ENCODE assay signal across 23 mouse cellular contexts in the genomic region with DNA sequence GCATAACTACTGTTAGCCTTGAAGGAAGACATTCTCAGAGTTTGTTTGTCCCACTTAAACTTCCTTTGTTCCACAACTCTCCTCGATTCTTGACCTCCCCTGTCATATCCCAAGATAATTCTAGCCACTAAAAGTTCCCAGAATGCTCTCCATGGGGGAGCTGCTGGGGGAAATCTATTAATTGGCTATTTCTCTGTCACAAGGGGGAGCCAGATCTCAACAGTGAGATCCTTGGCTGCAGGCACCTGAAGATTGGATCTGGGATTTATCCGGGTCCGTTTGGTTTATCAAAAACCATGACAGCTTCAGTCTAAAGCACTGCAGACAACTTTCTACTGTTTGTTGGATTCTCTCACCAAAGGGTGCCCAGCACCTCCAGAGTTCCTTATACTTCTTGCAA. TPM values are rescaled to one million over a fixed set of nuclear protein-coding genes. Genes with fewer than 3 reads are reported as not detected.
A peak's percentile ranks its signal among the peaks of the same experiment; 100 is the strongest.
DNase-seq lines count a peak whose midpoint lies in the region; ATAC-seq lines count a peak whose summit lies in the region.
"Had no signal": no experiment of that assay in that cellular context is flagged by ENCODE, and none has a peak within 500 bp of the region (broad histone marks: within the 10 kb centered on the region; RNA-seq: fewer than 3 reads in every experiment).

No protein-coding gene starts in this region.

- DNase-seq in kidney, adult 9 months = peak; percentile 2
- no peak for DNase-seq in kidney, adult 11 months
- DNase-seq in 3T3-L1 (ENCODE audit: low read depth, low spot score) (peak; percentile 56), A20 (ENCODE audit: low read depth, low spot score) (peak; percentile 7), R1 (ENCODE audit: low read depth, low spot score) (peak; percentile 54)
- DNase-seq: adrenal gland, adult 8-10 months; cerebellum, adult 18-20 months; lung, adult 2 months; midbrain, embryonic 14.5 days; thymus, postnatal 36 days had no signal

- ATAC-seq in inflammation-experienced regulatory T-cells, adult 6 months = no peak
- ATAC-seq in megakaryocyte-erythroid progenitor cell, adult 5-6 weeks (replicated peaks; ENCODE audit: low FRiP score, low TSS enrichment, poor library complexity, severe bottlenecking) = no peak
- ATAC-seq: forebrain, embryonic 15.5 days; intestine, postnatal 0 days had no signal

RNA-seq across cellular contexts. Expression of gene 4932415D10Rik, which starts 3.8 kb away (rescaled TPM):
- not detected for polyA plus RNA-seq in inflammation-experienced regulatory T-cells, adult 6 months (2017; shearing (Covaris generic))
- not detected in 2 replicates for total RNA-seq in megakaryocyte-erythroid progenitor cell, adult 5-6 weeks (2014; fragmentation: Nextera tagmentation)
- total RNA-seq in megakaryocyte-erythroid progenitor cell, adult 5-6 weeks (2017) = not detected in 2 replicates
- total RNA-seq: adrenal gland, adult 8-10 months; common myeloid progenitor, adult 5-6 weeks; megakaryocyte progenitor cell, adult 5-6 weeks had no signal
- polyA plus RNA-seq: embryonic facial prominence, embryonic 12.5 days; forebrain, embryonic 15.5 days; heart, postnatal 0 days; hindbrain, embryonic 12.5 days; intestine, postnatal 0 days; limb, embryonic 10.5 days; liver, embryonic 11.5 days; lung, adult 2 months; midbrain, embryonic 14.5 days; spleen, adult 2 months; stomach, embryonic 15.5 days had no signal

RNA-seq across cellular contexts. Expression of gene Gm4924, which starts 33.9 kb away (rescaled TPM):
- polyA plus RNA-seq in inflammation-experienced regulatory T-cells, adult 6 months (2017; shearing (Covaris generic)) = 10 to 100 TPM in 2 of 3 experiments, 1 to 10 TPM in 1; 7.5 to 14.8 (median 12.7) TPM
- total RNA-seq in megakaryocyte-erythroid progenitor cell, adult 5-6 weeks (2014; fragmentation: Nextera tagmentation) = 4.5 and 12.8 TPM in 2 replicates
- 2.3 and 4.6 TPM in 2 replicates for total RNA-seq in megakaryocyte-erythroid progenitor cell, adult 5-6 weeks (2017)
